Mouse (Mus musculus) hindbrain, embryonic 12.5 days (tissue): ENCODE results near the gene Fgf9. TPM values are rescaled to one million over a fixed set of nuclear protein-coding genes. Genes with fewer than 3 reads are reported as not detected.
A peak's percentile ranks its signal among the peaks of the same experiment; 100 is the strongest.

Experiments
- ATAC-seq: fragments of 200-750 bp; cut with Nextera tagmentation; 2 replicates; pipeline ENCODE4 v1.8.0; 2017; ENCODE audit warnings: moderate TSS enrichment; ENCODE audit not compliant: low FRiP score
- H3K27ac ChIP-seq: fragments of 300-500 bp; sonication (generic); 2 replicates; pipeline ENCODE4 v1.5.1; 2016; ENCODE audit warnings: mild to moderate bottlenecking
- H3K27me3 ChIP-seq: fragments of 300-500 bp; sonication (generic); 2 replicates; pipeline ENCODE4 v1.6.1; 2016; ENCODE audit warnings: mild to moderate bottlenecking
- H3K36me3 ChIP-seq: fragments of 300-500 bp; sonication (generic); 2 replicates; pipeline ENCODE4 v1.6.1; 2016; ENCODE audit warnings: mild to moderate bottlenecking
- H3K4me1 ChIP-seq: fragments of 300-500 bp; sonication (generic); 2 replicates; pipeline ENCODE4 v1.6.1; 2016
- H3K4me2 ChIP-seq: fragments of 300-500 bp; sonication (generic); replicated peaks from 2 replicates; pipeline ENCODE4 v1.6.1; 2016; ENCODE audit warnings: mild to moderate bottlenecking
- H3K4me3 ChIP-seq: fragments of 300-500 bp; sonication (generic); 2 replicates; pipeline ENCODE4 v1.5.1; 2016; ENCODE audit warnings: mild to moderate bottlenecking
- H3K9ac ChIP-seq: fragments of 300-500 bp; sonication (generic); 2 replicates; pipeline ENCODE4 v1.6.1; 2016; ENCODE audit warnings: mild to moderate bottlenecking, moderate library complexity
- H3K9me3 ChIP-seq: fragments of 300-500 bp; sonication (generic); replicated peaks from 2 replicates; pipeline ENCODE4 v1.6.1; 2016; ENCODE audit warnings: mild to moderate bottlenecking
- WGBS: fragments of 180-500 bp; shearing (Covaris S2); methylation state at CpG from one replicate; pipeline ENCODE4 v1.1.7; 2016; 5-methylcytosine and 5-hydroxymethylcytosine counted together
- polyA plus RNA-seq: library from polyadenylated mRNA; unstranded; fragments of >200 nt; fragmentation: Nextera tagmentation; extraction: Ambion mirVana; gene quantifications from 2 replicates; pipeline ENCODE4 v1.2.1, GENCODE M21; 2016

Gene Fgf9
- polyA plus RNA-seq, 1 experiment from 2014 or later = 12.6 TPM

DNA sequence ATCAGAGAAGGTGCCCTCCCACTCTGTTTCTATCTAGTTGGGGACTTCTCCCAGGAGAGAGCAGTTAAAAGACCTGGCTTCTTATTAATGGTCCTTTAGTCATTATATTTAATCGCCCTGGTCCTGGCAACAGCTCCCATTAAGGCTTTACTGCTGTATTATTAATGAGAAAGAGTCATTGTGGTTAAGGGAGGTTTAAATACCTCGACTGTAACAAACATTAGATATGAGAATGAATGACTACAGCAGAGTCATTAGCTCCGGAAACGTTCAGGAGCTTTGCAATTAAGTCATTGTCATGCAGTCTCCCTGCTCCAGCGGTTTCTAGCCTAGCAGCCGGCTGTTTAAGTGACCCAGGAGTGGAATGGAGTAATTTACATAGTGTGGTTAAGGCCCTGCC, 31.0 kb downstream of the Fgf9 start:
- H3K4me2 ChIP-seq = no peak overlapping the region
- no peaks in the 10 kb centered on the region for H3K36me3 ChIP-seq
- H3K4me3 ChIP-seq = no peak overlapping the region
- 13% methylated on average over 6 of the region's 6 CpGs for WGBS
- H3K9me3 ChIP-seq = no peaks in the 10 kb centered on the region
- H3K27me3 ChIP-seq = no peaks in the 10 kb centered on the region
- peak; percentile 72 for ATAC-seq
- H3K27ac ChIP-seq = no peak overlapping the region
- peaks cover 3% of the 10 kb centered on the region; the same call in 1 of the 2 replicates for H3K4me1 ChIP-seq
- no peak overlapping the region for H3K9ac ChIP-seq

DNA sequence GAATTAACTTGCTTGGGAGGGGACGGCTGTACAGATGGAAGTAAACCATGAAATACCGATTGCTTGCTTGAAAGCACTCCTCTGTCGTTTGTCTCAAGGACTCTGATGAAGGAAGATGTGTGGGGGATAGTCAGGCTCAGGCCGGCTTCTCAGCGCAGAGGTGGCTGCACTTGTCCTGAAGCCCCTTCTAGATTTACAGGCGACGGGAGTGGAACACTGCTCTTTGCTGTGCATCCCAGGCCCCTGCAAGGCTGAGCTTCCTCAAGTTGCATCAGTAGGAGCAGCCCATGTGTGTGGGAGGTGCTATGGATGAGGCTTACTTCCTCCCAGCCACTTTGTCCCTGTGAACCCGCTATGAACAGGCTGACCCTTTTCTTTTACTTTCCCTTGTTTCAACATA, 33.9 kb downstream of the Fgf9 start:
- H3K27me3 ChIP-seq = no peaks in the 10 kb centered on the region
- ATAC-seq = no peak
- no peak overlapping the region for H3K9ac ChIP-seq
- 66% methylated on average over 8 of the region's 8 CpGs for WGBS
- H3K27ac ChIP-seq = no peak overlapping the region
- no peaks in the 10 kb centered on the region for H3K36me3 ChIP-seq
- no peak overlapping the region for H3K4me2 ChIP-seq
- no peak overlapping the region for H3K4me3 ChIP-seq
- H3K9me3 ChIP-seq = no peaks in the 10 kb centered on the region
- H3K4me1 ChIP-seq = peaks cover 3% of the 10 kb centered on the region; the same call in 1 of the 2 replicates

DNA sequence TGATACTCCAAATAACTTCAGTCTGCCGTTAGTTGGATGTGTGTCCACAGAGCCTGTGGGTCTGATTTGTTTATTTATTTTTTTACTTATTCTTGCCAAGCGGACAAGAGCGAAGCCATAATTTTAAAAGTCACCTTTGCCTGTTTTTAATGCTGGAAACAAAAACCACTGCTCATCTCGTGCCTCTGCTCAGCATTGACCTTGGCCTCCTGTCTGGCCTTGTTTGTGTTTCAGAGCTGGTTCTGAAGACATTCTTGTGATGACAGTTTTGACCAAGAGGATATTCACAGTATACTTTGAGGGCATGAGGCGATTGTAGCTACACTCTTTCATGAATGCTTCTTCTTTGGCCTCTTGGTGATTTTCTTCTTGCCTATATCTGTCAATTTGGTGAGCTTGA, 35.2 kb downstream of the Fgf9 start:
- no peak overlapping the region for H3K4me3 ChIP-seq
- H3K4me2 ChIP-seq = no peak overlapping the region
- H3K27me3 ChIP-seq = no peaks in the 10 kb centered on the region
- H3K4me1 ChIP-seq = peaks cover 3% of the 10 kb centered on the region; the same call in 1 of the 2 replicates
- no peak overlapping the region for H3K27ac ChIP-seq
- WGBS = 89% methylated on average over 5 of the region's 5 CpGs
- no peak for ATAC-seq
- no peaks in the 10 kb centered on the region for H3K36me3 ChIP-seq
- H3K9me3 ChIP-seq = no peaks in the 10 kb centered on the region
- no peak overlapping the region for H3K9ac ChIP-seq

DNA sequence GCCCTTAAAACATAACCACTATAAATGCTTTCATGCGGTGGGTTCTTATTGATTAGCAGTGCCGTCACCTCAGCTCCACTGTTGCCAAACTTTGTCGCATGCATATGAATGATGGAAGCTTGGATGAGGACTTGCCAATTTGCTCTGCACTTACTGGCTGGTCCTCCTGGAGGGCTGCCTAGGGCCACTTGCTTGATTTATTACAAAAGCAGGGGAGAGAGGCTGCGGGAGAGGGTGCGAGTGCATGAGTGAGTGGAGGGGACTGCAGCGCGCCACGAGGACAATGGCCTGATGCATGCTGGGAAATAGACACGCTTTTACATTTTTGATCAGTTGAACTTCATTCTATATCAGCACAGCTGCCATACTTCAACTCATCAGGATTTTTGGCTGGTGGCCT, 39.3 kb downstream of the Fgf9 start:
- WGBS = 90% methylated on average over 9 of the region's 9 CpGs
- no peaks in the 10 kb centered on the region for H3K36me3 ChIP-seq
- H3K27me3 ChIP-seq = no peaks in the 10 kb centered on the region
- no peak overlapping the region for H3K9ac ChIP-seq
- peaks cover 2% of the 10 kb centered on the region; the same call in 1 of the 2 replicates for H3K4me1 ChIP-seq
- no peak overlapping the region for H3K4me3 ChIP-seq
- no peaks in the 10 kb centered on the region for H3K9me3 ChIP-seq
- no peak overlapping the region for H3K27ac ChIP-seq
- H3K4me2 ChIP-seq = no peak overlapping the region
- ATAC-seq = no peak

DNA sequence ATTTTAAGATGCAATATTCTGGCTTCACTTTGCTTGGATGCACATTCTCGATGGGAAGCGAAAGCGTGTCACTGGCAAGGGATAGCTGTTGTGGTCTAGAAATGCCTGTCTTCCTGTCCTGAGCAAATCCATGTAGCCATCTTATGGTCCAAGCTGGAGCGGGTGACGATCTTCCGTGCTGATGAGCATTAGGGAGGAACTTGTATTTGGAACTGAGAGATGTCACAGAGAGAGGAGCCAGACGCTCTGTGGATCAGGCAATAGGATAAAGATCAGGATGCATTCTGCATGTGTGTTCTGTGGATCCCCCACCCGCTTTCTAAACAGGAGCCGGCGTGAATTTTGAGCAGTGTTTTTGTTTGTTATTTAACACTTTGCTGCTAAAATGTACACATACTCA, 41.2 kb downstream of the Fgf9 start:
- ATAC-seq = no peak
- Histone ChIP-seq H3K4me3 (no peak overlapping the region), H3K36me3 (no peaks in the 10 kb centered on the region), H3K4me2 (no peak overlapping the region), H3K4me1 (peaks cover 2% of the 10 kb centered on the region; the same call in 1 of the 2 replicates), H3K27me3 (no peaks in the 10 kb centered on the region), H3K9me3 (no peaks in the 10 kb centered on the region), H3K27ac (no peak overlapping the region), H3K9ac (no peak overlapping the region)
- 90% methylated on average over 10 of the region's 10 CpGs for WGBS

GRCm38 (mm10) chr14:58112341-58112740, 42.0 kb downstream of the Fgf9 start:
- H3K9ac ChIP-seq = no peak overlapping the region
- H3K36me3 ChIP-seq = no peaks in the 10 kb centered on the region
- H3K4me1 ChIP-seq = peaks cover 2% of the 10 kb centered on the region; the same call in 1 of the 2 replicates
- no peak overlapping the region for H3K4me2 ChIP-seq
- no peaks in the 10 kb centered on the region for H3K27me3 ChIP-seq
- ATAC-seq = no peak
- H3K27ac ChIP-seq = no peak overlapping the region
- H3K9me3 ChIP-seq = no peaks in the 10 kb centered on the region
- H3K4me3 ChIP-seq = no peak overlapping the region
- 65% methylated on average over 3 of the region's 3 CpGs for WGBS

DNA sequence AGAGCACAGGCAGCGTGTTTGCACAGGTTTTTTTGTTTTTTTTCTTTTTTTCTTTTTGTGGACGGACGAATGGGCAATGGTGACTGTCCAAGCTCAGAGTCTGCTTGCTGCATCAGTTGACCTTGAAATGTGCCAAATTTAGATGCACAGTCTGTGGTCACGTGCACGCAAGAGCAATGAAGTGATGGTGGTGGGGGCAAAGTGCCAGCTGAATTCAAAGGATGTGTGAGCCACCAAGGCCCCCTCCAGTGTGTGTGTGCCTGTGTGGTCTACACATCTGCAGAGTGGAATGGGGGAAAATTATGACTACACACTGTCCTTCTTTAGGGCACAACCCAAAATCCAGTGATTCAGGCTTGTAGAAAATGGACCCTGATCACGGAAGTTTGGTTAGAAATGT, 42.8 kb downstream of the Fgf9 start:
- Histone ChIP-seq H3K4me3 (no peak overlapping the region), H3K9me3 (no peaks in the 10 kb centered on the region), H3K27me3 (no peaks in the 10 kb centered on the region), H3K36me3 (no peaks in the 10 kb centered on the region), H3K27ac (no peak overlapping the region), H3K4me2 (no peak overlapping the region), H3K9ac (no peak overlapping the region), H3K4me1 (peaks cover 2% of the 10 kb centered on the region; the same call in 1 of the 2 replicates)
- no peak for ATAC-seq
- 58% methylated on average over 6 of the region's 6 CpGs for WGBS

DNA sequence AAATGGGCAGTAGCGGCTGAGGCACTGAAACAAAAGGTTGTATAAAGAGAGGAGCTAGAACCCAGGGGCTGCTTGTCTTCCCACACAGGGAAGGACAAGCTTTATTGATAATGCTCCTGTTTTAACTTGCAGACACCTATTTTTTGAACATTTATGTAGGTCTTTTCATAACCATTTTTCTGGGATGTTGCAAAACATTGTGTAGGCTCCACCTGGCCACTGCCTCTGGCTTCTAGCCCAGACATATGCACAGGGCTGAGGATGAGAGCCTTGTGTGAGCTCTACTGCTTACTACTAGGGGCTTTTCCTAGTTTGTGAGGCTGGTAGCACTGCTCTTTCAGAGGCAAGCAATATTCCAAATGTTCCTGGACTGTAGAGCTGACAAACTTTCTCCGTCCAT, 43.8 kb downstream of the Fgf9 start:
- Histone ChIP-seq H3K4me2 (no peak overlapping the region), H3K36me3 (no peaks in the 10 kb centered on the region), H3K9ac (no peak overlapping the region), H3K27me3 (no peaks in the 10 kb centered on the region), H3K27ac (no peak overlapping the region), H3K4me3 (no peak overlapping the region), H3K9me3 (no peaks in the 10 kb centered on the region), H3K4me1 (peaks cover 2% of the 10 kb centered on the region; the same call in 1 of the 2 replicates)
- no peak for ATAC-seq
- 78% methylated on average over 2 of the region's 2 CpGs for WGBS

DNA sequence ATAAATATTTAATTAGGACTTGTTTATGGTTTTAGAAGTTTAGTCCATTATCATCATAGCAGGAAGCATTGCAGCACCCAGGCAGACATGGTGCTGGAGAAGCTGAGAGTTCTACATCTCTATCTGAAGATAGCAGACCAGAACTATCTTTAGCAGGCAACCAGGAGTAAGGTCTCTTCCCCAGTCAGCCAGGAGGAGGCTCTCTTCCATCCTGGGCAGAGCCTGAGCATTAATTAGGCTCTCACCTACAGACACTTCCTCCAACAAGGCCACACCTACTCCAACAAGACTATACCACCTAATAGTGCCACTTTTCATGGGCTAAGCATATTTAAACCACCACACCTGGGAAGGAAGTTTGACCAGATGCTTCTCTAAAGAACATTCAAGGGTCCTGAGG, 54.3 kb downstream of the Fgf9 start:
- Histone ChIP-seq H3K4me2 (no peak overlapping the region), H3K27ac (no peak overlapping the region), H3K4me3 (no peak overlapping the region), H3K4me1 (no peaks in the 10 kb centered on the region), H3K9me3 (no peaks in the 10 kb centered on the region), H3K27me3 (no peaks in the 10 kb centered on the region), H3K36me3 (no peaks in the 10 kb centered on the region), H3K9ac (no peak overlapping the region)
- no peak for ATAC-seq

- H3K9me3 ChIP-seq = no peaks in the 10 kb centered on the region
- no peaks in the 10 kb centered on the region for H3K27me3 ChIP-seq
- H3K4me1 ChIP-seq = no peaks in the 10 kb centered on the region
- H3K27ac ChIP-seq = no peak overlapping the region
- H3K36me3 ChIP-seq = no peaks in the 10 kb centered on the region
- H3K4me2 ChIP-seq = no peak overlapping the region
- H3K9ac ChIP-seq = no peak overlapping the region
- no peak for ATAC-seq
- 90% methylated on average over 10 of the region's 10 CpGs for WGBS
- H3K4me3 ChIP-seq = no peak overlapping the region
Measured at GRCm38 (mm10) chr14:58126508-58126907, 56.2 kb downstream of the Fgf9 start.

- WGBS = 92% methylated on average over 1 of the region's 1 CpGs
- Histone ChIP-seq H3K4me1 (no peaks in the 10 kb centered on the region), H3K27me3 (no peaks in the 10 kb centered on the region), H3K9me3 (no peaks in the 10 kb centered on the region), H3K36me3 (no peaks in the 10 kb centered on the region), H3K9ac (no peak overlapping the region), H3K27ac (no peak overlapping the region), H3K4me3 (no peak overlapping the region), H3K4me2 (no peak overlapping the region)
- ATAC-seq = no peak
Measured at GRCm38 (mm10) chr14:58139506-58140055, 69.2 kb downstream of the Fgf9 start.

- Histone ChIP-seq H3K4me3 (no peak overlapping the region), H3K36me3 (no peaks in the 10 kb centered on the region), H3K4me2 (peak overlapping the region; percentile 20), H3K27me3 (no peaks in the 10 kb centered on the region; the same call in 1 of the 2 replicates), H3K27ac (no peak overlapping the region), H3K4me1 (peaks cover 12% of the 10 kb centered on the region; the same call in 1 of the 2 replicates), H3K9ac (no peak overlapping the region), H3K9me3 (no peaks in the 10 kb centered on the region)
- ATAC-seq = peak; percentile 46; the same call in 1 of the 2 replicates
- 64% methylated on average over 23 of the region's 23 CpGs for WGBS
Measured at GRCm38 (mm10) chr14:58149637-58150470, 79.5 kb downstream of the Fgf9 start.

DNA sequence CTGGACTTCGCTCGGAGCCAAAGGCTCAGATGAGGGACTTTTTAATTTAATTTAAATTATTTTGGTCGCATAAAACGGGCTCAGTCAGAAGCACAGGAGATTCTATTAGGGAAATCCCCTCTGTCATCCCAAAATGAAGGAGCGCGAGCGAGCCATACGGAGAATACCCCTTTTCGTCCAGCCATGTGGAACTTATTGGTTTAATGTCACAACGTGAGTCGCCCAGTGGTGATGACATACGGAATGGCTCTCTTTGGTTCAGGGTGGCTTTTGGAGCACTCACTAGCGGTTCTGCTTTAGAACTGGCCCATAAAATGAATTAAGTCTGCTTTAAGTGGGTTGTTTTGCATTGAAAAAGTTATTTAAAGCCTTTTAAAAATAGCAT, 80.1 kb downstream of the Fgf9 start:
- Histone ChIP-seq H3K9ac (no peak overlapping the region), H3K4me3 (no peak overlapping the region), H3K27me3 (no peaks in the 10 kb centered on the region; the same call in 1 of the 2 replicates), H3K4me1 (peaks cover 12% of the 10 kb centered on the region; the same call in 1 of the 2 replicates), H3K9me3 (no peaks in the 10 kb centered on the region), H3K4me2 (peak overlapping the region; percentile 20; the same call in 1 of the 2 replicates), H3K36me3 (no peaks in the 10 kb centered on the region), H3K27ac (no peak overlapping the region)
- no peak for ATAC-seq
- 73% methylated on average over 13 of the region's 13 CpGs for WGBS
